Mouse (Mus musculus) C2C12 (cell line): Measurements from ENCODE around the gene Acyp1.

ENCODE experiments used
- CTCF ChIP-seq: IDR thresholded peaks from one replicate; pipeline ENCODE4 v1.5.1; 2011; ENCODE audit not compliant: control insufficient read depth, insufficient read depth, insufficient read length
- MAX ChIP-seq: IDR thresholded peaks from one replicate; pipeline ENCODE4 v1.6.1; 2011; ENCODE audit warnings: mild to moderate bottlenecking, control low read depth

DNA sequence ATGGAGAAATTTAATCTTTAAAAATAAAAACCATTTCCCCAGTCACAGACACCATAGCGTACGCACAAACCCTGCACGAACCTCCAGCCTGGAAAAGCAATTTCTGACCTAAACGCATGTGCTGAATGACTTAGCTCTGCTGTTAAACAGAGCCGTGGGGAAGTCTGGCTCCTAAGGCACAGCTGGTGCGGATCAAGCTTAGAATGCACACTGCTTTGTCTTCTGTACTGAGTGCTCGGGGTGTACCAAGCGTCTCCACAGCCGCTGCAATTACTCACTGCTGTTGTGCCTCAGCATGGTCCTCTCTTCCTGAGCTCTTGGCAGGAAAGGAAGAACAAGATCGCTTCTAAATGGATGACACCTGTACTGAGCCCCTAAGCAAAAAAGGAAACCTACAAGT lies 25.7 kb downstream of the Acyp1 start:
- TF ChIP-seq CTCF (no peak), MAX (no peak)
